Mouse (Mus musculus) megakaryocyte, adult 5-6 weeks (primary cell): ENCODE measurements around the gene Epha2. TPM values are rescaled to one million over a fixed set of nuclear protein-coding genes. Genes with fewer than 3 reads are reported as not detected.
A peak's percentile ranks its signal among the peaks of the same experiment; 100 is the strongest.

Experiments used
- ATAC-seq: 2 replicates; pipeline ENCODE4 v1.8.0; 2016; ENCODE audit warnings: mild to moderate bottlenecking, inconsistent platforms; ENCODE audit not compliant: poor library complexity, severe bottlenecking
- total RNA-seq, 2 experiments: library from RNA; stranded (forward) in 1 of 2; stranded (reverse) in 1 of 2; fragments of 153-499, 151-499 nt in 1 of 2; fragments of 221-1000, 200-1000 nt in 1 of 2; gene quantifications; 2 replicates each; pipeline versions ENCODE4 v1.2.3 to v1.2.4; 2015 to 2017

The Epha2 gene
- total RNA-seq, 2 experiments from 2014 or later = 1.1 to 1.3 TPM

DNA sequence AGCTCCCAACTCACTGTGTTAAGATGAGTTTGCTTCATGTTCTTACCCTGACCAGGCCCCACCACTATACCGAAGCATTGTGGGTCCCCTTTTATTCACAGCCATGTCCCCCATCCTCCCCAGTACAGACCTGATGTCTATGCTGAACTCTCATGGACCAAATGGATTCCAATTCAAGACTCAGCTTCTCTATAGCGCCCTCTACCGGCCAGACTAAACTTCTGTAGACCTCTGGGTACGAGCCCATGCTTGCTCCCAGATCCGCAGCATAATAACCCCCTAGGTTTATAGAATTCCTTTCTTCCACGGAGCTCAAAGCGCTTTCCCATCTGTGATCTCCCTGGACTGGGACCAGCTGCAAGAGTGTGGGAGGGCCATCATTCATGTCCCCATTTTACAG, 59.8 kb downstream of the Epha2 start:
- no peak for ATAC-seq

DNA sequence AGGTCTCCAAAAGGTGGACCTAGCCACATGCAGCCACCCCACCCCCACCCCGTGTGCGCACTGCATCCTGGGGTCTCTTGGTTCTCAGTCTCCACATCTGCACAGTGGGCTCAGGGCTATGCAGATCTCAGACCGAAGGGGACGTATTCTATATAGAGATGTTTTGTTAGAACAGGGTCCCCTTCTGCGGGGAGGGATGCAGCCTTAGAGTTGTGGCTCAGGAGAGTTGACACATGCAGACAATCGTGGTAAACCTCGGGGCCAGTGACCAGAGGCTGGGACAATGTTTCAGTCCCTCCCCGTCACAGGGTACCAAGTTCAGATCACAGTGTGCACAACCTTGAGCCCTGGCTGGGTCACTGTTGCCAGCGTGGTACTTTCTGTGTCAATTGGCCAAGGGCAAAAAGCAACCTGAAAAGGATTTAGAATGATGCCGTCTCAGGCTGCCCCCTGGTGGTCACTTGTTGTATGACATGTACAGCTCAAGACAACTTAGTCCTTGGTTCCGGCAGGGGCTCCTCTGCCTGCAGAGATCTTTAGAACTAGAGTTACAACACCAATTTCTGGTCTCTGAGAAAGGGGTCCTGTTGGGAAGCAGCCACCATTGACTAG, 62.0 kb downstream of the Epha2 start:
- peak; percentile 80 for ATAC-seq

GRCm38 (mm10) chr4:141365126-141365525, 64.1 kb downstream of the Epha2 start:
- no peak for ATAC-seq

DNA sequence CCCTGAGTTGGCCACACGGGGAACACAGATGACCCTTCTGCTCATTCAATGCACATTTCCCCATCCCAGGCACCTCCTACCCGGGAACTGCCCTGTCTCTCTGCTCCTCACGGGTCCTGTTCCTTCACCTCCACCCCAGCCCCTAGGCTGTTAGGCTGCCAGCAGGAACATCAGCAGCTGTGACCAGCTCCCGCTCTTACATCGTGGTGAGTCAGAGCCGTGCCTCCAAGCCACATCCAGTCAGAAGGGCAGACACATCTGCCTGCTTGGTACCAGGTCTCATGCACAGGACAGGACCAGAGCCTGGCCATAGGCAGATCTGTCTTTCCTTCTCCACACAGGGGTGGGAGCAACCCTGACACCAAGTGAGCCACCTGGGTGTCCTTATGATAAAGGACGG, 64.8 kb downstream of the Epha2 start:
- no peak for ATAC-seq

- ATAC-seq = no peak
Observed at GRCm38 (mm10) chr4:141367997-141368791, 67.2 kb downstream of the Epha2 start, which contains the start of gene Fam131c. Gene Fam131c, plus strand, starts transcription at chr4:141368220.

DNA sequence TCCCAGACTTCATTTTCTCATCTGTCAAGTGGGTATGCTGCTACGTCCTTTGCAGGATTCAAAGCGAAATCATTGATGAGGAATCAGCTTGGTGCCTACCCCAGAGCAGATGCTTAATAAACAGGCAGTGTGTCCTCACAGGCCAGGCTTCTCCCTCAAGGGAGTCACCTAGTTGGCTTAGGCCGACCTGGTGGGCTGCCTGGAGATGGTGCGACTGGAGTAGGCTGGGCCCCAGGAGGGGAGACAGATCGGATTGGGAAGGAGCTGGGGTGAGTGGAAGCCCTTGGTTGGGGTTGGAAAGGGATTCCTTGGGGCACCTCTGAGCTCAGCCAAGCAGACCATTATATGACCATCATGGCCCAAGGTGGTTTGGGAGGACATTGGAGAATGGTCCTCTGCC, 71.4 kb downstream of the Epha2 start:
- no peak for ATAC-seq

Other genes with a start within 250 kb of the Epha2 start
- 1.9 and 2.8 TPM in 2 replicates for gene Crocc, start 240.7 kb upstream of the Epha2 start, total RNA-seq (2015)
- gene Crocc, start 240.7 kb upstream of the Epha2 start, total RNA-seq (2017) = 8.6 and 9.1 TPM in 2 replicates
- gene Necap2, start 222.9 kb upstream of the Epha2 start, total RNA-seq (2015) = 70.2 and 72.2 TPM in 2 replicates
- gene Necap2, start 222.9 kb upstream of the Epha2 start, total RNA-seq (2017) = 126 and 133 TPM in 2 replicates
- gene Spata21, start 212.9 kb upstream of the Epha2 start, total RNA-seq (2015) = not detected in 2 replicates
- not detected in 2 replicates for gene Spata21, start 212.9 kb upstream of the Epha2 start, total RNA-seq (2017)
- gene Szrd1, start 161.5 kb upstream of the Epha2 start, total RNA-seq (2015) = 45.4 and 46.8 TPM in 2 replicates
- 41.0 and 46.9 TPM in 2 replicates for gene Szrd1, start 161.5 kb upstream of the Epha2 start, total RNA-seq (2017)
- gene Fbxo42, start 153.3 kb upstream of the Epha2 start, total RNA-seq (2015) = 14.1 and 16.3 TPM in 2 replicates
- 10.0 and 12.6 TPM in 2 replicates for gene Fbxo42, start 153.3 kb upstream of the Epha2 start, total RNA-seq (2017)
- not detected in 2 replicates for gene Rsg1, start 87.3 kb upstream of the Epha2 start, total RNA-seq (2015)
- gene Rsg1, start 87.3 kb upstream of the Epha2 start, total RNA-seq (2017) = 0.77 and 0.95 TPM in 2 replicates
- not detected in 2 replicates for gene Arhgef19, start 61.7 kb upstream of the Epha2 start, total RNA-seq (2015)
- not detected in 2 replicates for gene Arhgef19, start 61.7 kb upstream of the Epha2 start, total RNA-seq (2017)
- gene Fam131c, start 67.0 kb downstream of the Epha2 start, total RNA-seq (2015) = not detected in 2 replicates
- gene Fam131c, start 67.0 kb downstream of the Epha2 start, total RNA-seq (2017) = not detected in 2 replicates
- not detected in 2 replicates for gene Clcnka, start 97.5 kb downstream of the Epha2 start, total RNA-seq (2015)
- gene Clcnka, start 97.5 kb downstream of the Epha2 start, total RNA-seq (2017) = not detected in 2 replicates
- not detected in 2 replicates for gene Clcnkb, start 114.8 kb downstream of the Epha2 start, total RNA-seq (2015)
- not detected in 2 replicates for gene Clcnkb, start 114.8 kb downstream of the Epha2 start, total RNA-seq (2017)
- not detected in 2 replicates for gene Hspb7, start 119.5 kb downstream of the Epha2 start, total RNA-seq (2015)
- not detected in 2 replicates for gene Hspb7, start 119.5 kb downstream of the Epha2 start, total RNA-seq (2017)
- not detected in 2 replicates for gene Srarp, start 134.9 kb downstream of the Epha2 start, total RNA-seq (2015)
- not detected in 2 replicates for gene Srarp, start 134.9 kb downstream of the Epha2 start, total RNA-seq (2017)
- 12.7 TPM in 2 replicates for gene Zbtb17, start 143.4 kb downstream of the Epha2 start, total RNA-seq (2015)
- 12.5 and 19.4 TPM in 2 replicates for gene Zbtb17, start 143.4 kb downstream of the Epha2 start, total RNA-seq (2017)
- 30.4 and 34.2 TPM in 2 replicates for gene Spen, start 237.4 kb downstream of the Epha2 start, total RNA-seq (2015)
- 28.7 and 39.3 TPM in 2 replicates for gene Spen, start 237.4 kb downstream of the Epha2 start, total RNA-seq (2017)